Mouse (Mus musculus) MEL (cell line): ENCODE measurements around the gene Zfp27.

Experiments
- CTCF ChIP-seq, 3 experiments: IDR thresholded peaks in 2 of 3; conservative IDR thresholded peaks in 1 of 3; 2 replicates each; pipeline ENCODE4 v1.5.1; 2011 to 2012; ENCODE audit warnings: low read length in 3 of 3, low read depth in 2 of 3, mild to moderate bottlenecking in 2 of 3, improper control_type of control experiment in 1 of 3, inconsistent platforms in 1 of 3, mixed read lengths in 1 of 3, moderate library complexity in 1 of 3; ENCODE audit not compliant: control insufficient read depth in 1 of 3, insufficient read depth in 1 of 3, poor library complexity in 1 of 3, severe bottlenecking in 1 of 3
- EP300 ChIP-seq, 2 experiments: IDR thresholded peaks; 2 replicates each; pipeline ENCODE4 v1.6.1; 2011; ENCODE audit warnings: improper control_type of control experiment in 2 of 2, low read length in 2 of 2, low read depth in 1 of 2, mild to moderate bottlenecking in 1 of 2
- GATA1 ChIP-seq: IDR thresholded peaks from 2 replicates; pipeline ENCODE4 v1.6.1; 2011; ENCODE audit warnings: low read depth, low read length, improper control_type of control experiment
- MYC ChIP-seq: IDR thresholded peaks from 2 replicates; pipeline ENCODE4 v1.6.1; 2011; ENCODE audit warnings: low read depth, mild to moderate bottlenecking, low read length, improper control_type of control experiment, moderate library complexity
- TAL1 ChIP-seq: IDR thresholded peaks from 2 replicates; pipeline ENCODE4 v1.6.1; 2012; ENCODE audit warnings: mild to moderate bottlenecking, inconsistent platforms, low read length, moderate library complexity, mixed read lengths
- USF2 ChIP-seq, 2 experiments: IDR thresholded peaks; 2 replicates each; pipeline ENCODE4 v1.6.1; 2011 to 2012; ENCODE audit warnings: improper control_type of control experiment in 2 of 2, low read length in 2 of 2, borderline replicate concordance in 1 of 2, inconsistent platforms in 1 of 2, low read depth in 1 of 2, mild to moderate bottlenecking in 1 of 2; ENCODE audit not compliant: insufficient read depth in 1 of 2
- ZC3H11A ChIP-seq: IDR thresholded peaks from 2 replicates; pipeline ENCODE4 v1.6.1; 2012; ENCODE audit warnings: low read depth, mild to moderate bottlenecking, inconsistent platforms, low read length, improper control_type of control experiment
- ZNF384 ChIP-seq: IDR thresholded peaks from 2 replicates; pipeline ENCODE4 v1.6.1; 2012; ENCODE audit warnings: low read depth, mild to moderate bottlenecking, inconsistent platforms, low read length, improper control_type of control experiment

GRCm38 (mm10) chr7:29921439-29922093, 15.2 kb upstream of the Zfp27 start:
- no peak for TF ChIP-seq TAL1
- TF ChIP-seq MYC = no peak
- no peak for TF ChIP-seq USF2 (IDR thresholded peaks at IDR 0.05; ENCODE audit: borderline replicate concordance in 1 of 2, insufficient read depth in 1 of 2, low read depth in 1 of 2, low read length in 2 of 2)
- TF ChIP-seq GATA1 = 0 out of 2 replicates have a peak, but pooled peaks have one; percentile 3
- no peak for TF ChIP-seq CTCF (IDR thresholded peaks at IDR 0.05 in 2 of 3, conservative IDR thresholded peaks at IDR 0.05 in 1 of 3; ENCODE audit: control insufficient read depth in 1 of 3, insufficient read depth in 1 of 3, low read depth in 2 of 3, low read length in 3 of 3, poor library complexity in 1 of 3, severe bottlenecking in 1 of 3)
- TF ChIP-seq ZC3H11A = no peak
- TF ChIP-seq ZNF384 = no peak
- TF ChIP-seq EP300 (IDR thresholded peaks at IDR 0.05; ENCODE audit: low read depth in 1 of 2, low read length in 2 of 2) = no peak
